Mouse (Mus musculus): ENCODE measurements at regions not wholly inside any gene's neighbourhood (a gene's known extent, or its start where the extent isn't known, plus 50 kb on each side); places are given as distances from the start of the nearest gene placed in this dataset.

- Histone ChIP-seq H3K4me1 (no peaks in the 10 kb centered on the region), H3K27me3 (ENCODE audit: low read depth, poor library complexity, severe bottlenecking) (peaks cover 14% of the 10 kb centered on the region; the same call in 1 of the 2 replicates), H3K27ac (replicated peaks) (no peak overlapping the region), H3K36me3 (no peaks in the 10 kb centered on the region), H3K4me3 (no peak overlapping the region), H3K9me3 (replicated peaks) (no peaks in the 10 kb centered on the region)
- DNase-seq (ENCODE audit: low spot score) = no peak
- WGBS = 57% methylated on average over 7 of the region's 7 CpGs
Observed at GRCm38 (mm10) chr7:128834894-128835293, 90.2 kb downstream of the Sec23ip start.

- Histone ChIP-seq H3K36me3 (no peaks in the 10 kb centered on the region), H3K4me1 (no peaks in the 10 kb centered on the region), H3K4me3 (no peak overlapping the region), H3K27me3 (ENCODE audit: low read depth, poor library complexity, severe bottlenecking) (peaks cover 14% of the 10 kb centered on the region; the same call in 1 of the 2 replicates), H3K27ac (replicated peaks) (no peak overlapping the region), H3K9me3 (replicated peaks) (no peaks in the 10 kb centered on the region)
- WGBS = 85% methylated on average over 6 of the region's 6 CpGs
- DNase-seq (ENCODE audit: low spot score) = no peak
Observed at GRCm38 (mm10) chr7:128836435-128836834, 91.7 kb downstream of the Sec23ip start.

DNA sequence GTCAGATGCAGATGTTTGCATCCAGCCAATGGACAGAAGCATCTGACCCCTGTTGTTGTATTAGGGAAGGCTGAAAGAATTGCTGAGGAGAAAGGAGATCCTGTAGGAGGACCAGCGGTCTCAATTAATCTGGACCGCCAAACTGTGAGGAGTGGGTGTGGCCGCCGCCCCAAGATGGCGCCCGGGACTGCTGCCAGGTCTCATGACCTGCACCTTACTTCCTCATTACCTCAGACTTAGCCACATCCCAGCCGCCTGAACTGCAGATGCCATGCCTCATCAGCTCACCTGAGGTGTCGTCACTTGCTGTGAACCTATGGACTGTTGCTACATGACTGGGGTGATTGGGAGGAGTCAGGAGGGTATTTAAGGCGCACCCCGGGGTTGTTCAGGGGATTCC, 97.8 kb downstream of the Sec23ip start:
- Histone ChIP-seq H3K4me1 (no peaks in the 10 kb centered on the region), H3K27ac (replicated peaks) (no peak overlapping the region), H3K4me3 (no peak overlapping the region), H3K27me3 (ENCODE audit: low read depth, poor library complexity, severe bottlenecking) (no peaks in the 10 kb centered on the region), H3K9me3 (replicated peaks) (no peaks in the 10 kb centered on the region), H3K36me3 (no peaks in the 10 kb centered on the region)
- WGBS = 92% methylated on average over 10 of the region's 10 CpGs
- no peak for DNase-seq (ENCODE audit: low spot score)

- DNase-seq (ENCODE audit: low spot score) = no peak
Observed at GRCm38 (mm10) chr7:128843576-128843975, 98.8 kb downstream of the Sec23ip start.

GRCm38 (mm10) chr7:128849261-128849660, 104.5 kb downstream of the Sec23ip start:
- H3K4me3 ChIP-seq = no peak overlapping the region
- DNase-seq (ENCODE audit: low spot score) = no peak
- H3K36me3 ChIP-seq = no peaks in the 10 kb centered on the region
- 10% methylated on average over 3 of the region's 3 CpGs for WGBS
- peaks cover 8% of the 10 kb centered on the region for H3K4me1 ChIP-seq
- no peaks in the 10 kb centered on the region for H3K27me3 ChIP-seq (ENCODE audit: low read depth, poor library complexity, severe bottlenecking)
- H3K9me3 ChIP-seq (replicated peaks) = peaks cover 5% of the 10 kb centered on the region; the same call in 1 of the 2 replicates
- H3K27ac ChIP-seq (replicated peaks) = peak overlapping the region; percentile 25; the same call in 1 of the 2 replicates

More at GRCm38 (mm10) chr7:128843576-128843975, 98.8 kb downstream of the Sec23ip start:
- Histone ChIP-seq H3K9me3 (replicated peaks) (no peaks in the 10 kb centered on the region), H3K36me3 (no peaks in the 10 kb centered on the region), H3K27ac (replicated peaks) (no peak overlapping the region), H3K4me1 (no peaks in the 10 kb centered on the region), H3K4me3 (no peak overlapping the region), H3K27me3 (ENCODE audit: low read depth, poor library complexity, severe bottlenecking) (no peaks in the 10 kb centered on the region)
- WGBS = 87% methylated on average over 9 of the region's 9 CpGs

DNA sequence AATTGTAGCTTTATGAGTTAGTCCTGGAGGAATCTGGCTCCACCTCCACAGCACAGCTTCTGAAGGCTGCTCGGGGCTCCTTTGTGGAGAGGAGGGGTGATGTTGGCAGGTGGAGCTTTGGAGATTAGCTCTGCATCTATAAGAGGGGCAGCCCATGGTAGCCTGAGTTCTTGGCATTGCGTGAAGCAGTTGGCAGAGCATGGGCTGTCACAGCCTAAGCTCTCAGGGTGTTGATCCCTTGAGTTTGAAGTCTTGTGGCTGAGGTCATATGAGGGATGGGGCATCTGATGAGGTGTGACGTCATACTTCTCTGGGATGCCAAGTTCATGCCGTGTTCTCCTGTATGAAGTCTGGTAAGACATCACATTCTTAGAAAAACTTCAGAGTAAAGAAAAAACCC, 109.5 kb downstream of the Sec23ip start:
- Histone ChIP-seq H3K4me1 (peaks cover 3% of the 10 kb centered on the region), H3K4me3 (no peak overlapping the region), H3K36me3 (no peaks in the 10 kb centered on the region), H3K9me3 (replicated peaks) (peaks cover 5% of the 10 kb centered on the region; the same call in 1 of the 2 replicates), H3K27ac (replicated peaks) (no peak overlapping the region), H3K27me3 (ENCODE audit: low read depth, poor library complexity, severe bottlenecking) (no peaks in the 10 kb centered on the region)
- 72% methylated on average over 4 of the region's 4 CpGs for WGBS
- DNase-seq (ENCODE audit: low spot score) = peak; percentile 9

DNA sequence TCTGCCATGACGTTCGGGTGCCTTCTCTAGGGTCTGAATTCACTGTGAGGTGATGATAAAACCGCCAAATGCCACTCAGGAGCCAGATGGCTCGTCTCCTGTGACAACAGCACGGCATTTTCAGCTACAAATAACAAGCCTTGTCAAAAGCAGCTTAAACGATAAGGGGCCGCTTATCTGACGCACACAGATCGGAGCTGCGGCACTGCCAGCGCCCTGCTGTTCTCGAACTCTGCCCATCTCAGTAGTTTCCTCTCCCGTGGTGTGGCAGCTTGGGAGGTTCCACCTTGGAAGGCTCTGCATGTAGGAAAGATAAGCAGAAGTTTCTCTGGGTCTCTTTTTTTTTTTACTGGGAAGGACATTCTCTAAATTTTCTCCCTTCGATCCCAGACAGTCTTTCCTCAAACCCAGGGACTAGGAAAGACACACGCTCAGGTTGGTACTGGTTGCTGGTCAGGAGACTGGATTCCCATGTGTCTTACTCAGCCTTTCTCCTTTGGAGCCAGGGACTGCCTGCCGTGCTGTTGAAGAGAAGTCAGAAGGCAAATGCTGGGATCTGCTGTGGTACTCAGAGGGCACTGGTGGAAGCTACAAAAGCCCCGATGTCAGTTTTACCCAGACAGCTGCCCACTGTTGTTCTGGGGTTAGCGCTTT, 110.1 kb downstream of the Sec23ip start:
- Histone ChIP-seq H3K4me3 (no peak overlapping the region), H3K27ac (replicated peaks) (no peak overlapping the region), H3K9me3 (replicated peaks) (peaks cover 5% of the 10 kb centered on the region; the same call in 1 of the 2 replicates), H3K36me3 (no peaks in the 10 kb centered on the region), H3K27me3 (ENCODE audit: low read depth, poor library complexity, severe bottlenecking) (no peaks in the 10 kb centered on the region), H3K4me1 (no peaks in the 10 kb centered on the region)
- 71% methylated on average over 18 of the region's 18 CpGs for WGBS
- DNase-seq (ENCODE audit: low spot score) = no peak

DNA sequence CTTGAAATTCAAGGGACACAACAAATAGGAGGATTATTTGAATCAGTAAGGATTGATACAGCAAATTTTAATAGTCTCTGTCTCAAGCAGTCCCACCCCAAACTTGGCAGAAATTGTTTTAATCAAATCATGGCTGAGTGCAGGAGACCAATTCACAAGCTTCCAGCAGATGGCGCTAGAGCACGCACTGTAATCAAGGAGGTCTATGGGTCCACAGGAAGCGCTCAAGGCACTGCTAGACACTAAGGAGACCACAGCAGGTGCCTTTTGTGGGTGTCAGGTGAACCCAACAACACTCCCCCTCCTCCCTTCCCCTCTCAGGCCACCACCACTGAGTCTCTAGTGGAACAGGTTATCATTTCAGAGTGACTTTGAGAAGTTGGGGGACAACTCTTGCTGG, 115.4 kb downstream of the Sec23ip start:
- no peak overlapping the region for H3K27ac ChIP-seq (replicated peaks)
- peak; percentile 65 for DNase-seq (ENCODE audit: low spot score)
- H3K4me1 ChIP-seq = no peaks in the 10 kb centered on the region
- H3K4me3 ChIP-seq = no peak overlapping the region
- H3K27me3 ChIP-seq (ENCODE audit: low read depth, poor library complexity, severe bottlenecking) = no peaks in the 10 kb centered on the region
- H3K36me3 ChIP-seq = no peaks in the 10 kb centered on the region
- H3K9me3 ChIP-seq (replicated peaks) = no peaks in the 10 kb centered on the region
- 2% methylated on average over 3 of the region's 3 CpGs for WGBS

DNA sequence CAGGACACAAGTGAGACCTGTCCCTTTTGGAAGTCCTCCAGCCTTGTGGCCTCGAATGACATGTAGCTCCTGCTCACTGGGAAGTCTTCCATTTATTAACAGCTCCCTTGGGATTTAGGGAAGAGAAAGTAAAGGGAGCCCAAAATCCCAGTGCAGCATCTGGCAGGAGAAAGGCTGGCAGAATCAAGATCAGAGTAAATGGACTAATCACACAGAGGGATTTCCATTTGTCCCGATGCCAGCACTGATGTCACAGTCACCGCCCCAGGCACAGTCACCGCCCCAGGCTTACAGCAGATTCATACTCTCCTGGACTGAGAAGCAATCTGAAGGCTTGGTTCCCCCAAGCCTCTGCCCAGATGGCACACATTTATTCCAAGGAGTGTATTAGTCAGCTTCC, 116.0 kb downstream of the Sec23ip start:
- no peaks in the 10 kb centered on the region for H3K9me3 ChIP-seq (replicated peaks)
- no peaks in the 10 kb centered on the region for H3K27me3 ChIP-seq (ENCODE audit: low read depth, poor library complexity, severe bottlenecking)
- 78% methylated on average over 4 of the region's 4 CpGs for WGBS
- no peaks in the 10 kb centered on the region for H3K4me1 ChIP-seq
- no peak overlapping the region for H3K27ac ChIP-seq (replicated peaks)
- peak; percentile 11 for DNase-seq (ENCODE audit: low spot score)
- H3K36me3 ChIP-seq = no peaks in the 10 kb centered on the region
- H3K4me3 ChIP-seq = no peak overlapping the region

GRCm38 (mm10) chr7:128861376-128861775, 116.6 kb downstream of the Sec23ip start:
- no peak overlapping the region for H3K4me3 ChIP-seq
- no peak for DNase-seq (ENCODE audit: low spot score)
- no peaks in the 10 kb centered on the region for H3K27me3 ChIP-seq (ENCODE audit: low read depth, poor library complexity, severe bottlenecking)
- H3K4me1 ChIP-seq = no peaks in the 10 kb centered on the region
- no peaks in the 10 kb centered on the region for H3K36me3 ChIP-seq
- 85% methylated on average over 8 of the region's 8 CpGs for WGBS
- no peaks in the 10 kb centered on the region for H3K9me3 ChIP-seq (replicated peaks)
- no peak overlapping the region for H3K27ac ChIP-seq (replicated peaks)

- no peak for DNase-seq (ENCODE audit: low spot score)
- Histone ChIP-seq H3K4me1 (no peaks in the 10 kb centered on the region), H3K4me3 (no peak overlapping the region), H3K27ac (replicated peaks) (no peak overlapping the region), H3K9me3 (replicated peaks) (no peaks in the 10 kb centered on the region), H3K36me3 (no peaks in the 10 kb centered on the region), H3K27me3 (ENCODE audit: low read depth, poor library complexity, severe bottlenecking) (no peaks in the 10 kb centered on the region)
- 82% methylated on average over 2 of the region's 2 CpGs for WGBS
Observed at GRCm38 (mm10) chr7:128868799-128869198, 124.1 kb downstream of the Sec23ip start.

- no peaks in the 10 kb centered on the region for H3K27me3 ChIP-seq (ENCODE audit: low read depth, poor library complexity, severe bottlenecking)
- DNase-seq (ENCODE audit: low spot score) = no peak
- H3K36me3 ChIP-seq = no peaks in the 10 kb centered on the region
- no peaks in the 10 kb centered on the region for H3K4me1 ChIP-seq
- H3K9me3 ChIP-seq (replicated peaks) = no peaks in the 10 kb centered on the region
- H3K27ac ChIP-seq (replicated peaks) = no peak overlapping the region
- 76% methylated on average over 3 of the region's 3 CpGs for WGBS
- no peak overlapping the region for H3K4me3 ChIP-seq
Observed at GRCm38 (mm10) chr7:128884015-128884414, 139.3 kb downstream of the Sec23ip start.

DNA sequence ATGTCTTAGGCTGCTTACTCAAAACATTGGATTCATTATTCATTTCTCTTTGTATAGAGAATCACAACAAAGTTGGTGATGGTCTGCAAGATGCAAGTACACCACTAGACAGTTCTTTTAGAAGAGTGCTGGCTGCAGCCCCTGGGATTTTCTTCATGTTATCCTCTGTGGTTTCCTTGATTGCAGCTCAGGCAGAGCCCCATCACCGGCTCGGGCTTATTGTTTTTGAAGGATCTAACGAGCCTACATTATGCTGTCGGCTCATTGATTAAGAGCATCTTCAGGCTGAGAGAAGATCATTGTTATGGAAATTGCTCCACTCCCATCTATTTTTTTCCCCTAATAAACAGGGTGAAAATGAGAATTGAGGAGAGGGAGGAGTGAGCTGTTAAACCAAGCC, 140.8 kb downstream of the Sec23ip start:
- 76% methylated on average over 4 of the region's 4 CpGs for WGBS
- Histone ChIP-seq H3K4me3 (no peak overlapping the region), H3K27ac (replicated peaks) (no peak overlapping the region), H3K9me3 (replicated peaks) (no peaks in the 10 kb centered on the region), H3K36me3 (no peaks in the 10 kb centered on the region), H3K27me3 (ENCODE audit: low read depth, poor library complexity, severe bottlenecking) (no peaks in the 10 kb centered on the region), H3K4me1 (no peaks in the 10 kb centered on the region)
- no peak for DNase-seq (ENCODE audit: low spot score)

All from midbrain, embryonic 10.5 days (tissue).